Mouse (Mus musculus) brown adipose tissue, adult 24 weeks (tissue): ENCODE results near the gene Dyrk4. TPM values are rescaled to one million over a fixed set of nuclear protein-coding genes. Genes with fewer than 3 reads are reported as not detected.

Experiments used
- H3K27ac ChIP-seq: fragments of 200-500 bp; replicated peaks from 2 replicates; pipeline ENCODE4 v1.5.1; 2012; ENCODE audit warnings: low read depth, mild to moderate bottlenecking, low read length
- H3K4me1 ChIP-seq: fragments of 200-500 bp; 2 replicates; pipeline ENCODE4 v1.6.1; 2012; ENCODE audit warnings: low read length, mixed read lengths; ENCODE audit not compliant: control insufficient read depth, insufficient read depth, insufficient read length
- H3K4me3 ChIP-seq: fragments of 200-500 bp; 2 replicates; pipeline ENCODE4 v1.5.1; 2012; ENCODE audit warnings: low read depth, mild to moderate bottlenecking, low read length, moderate library complexity; ENCODE audit not compliant: insufficient read depth
- polyA plus RNA-seq: library from polyadenylated mRNA; stranded (reverse); fragments of >200 nt; gene quantifications from 2 replicates; pipeline ENCODE4 v1.2.4, GENCODE M21; 2012; ENCODE audit not compliant: missing spikeins, insufficient read depth, insufficient read length

The Dyrk4 gene
- polyA plus RNA-seq, 1 experiment = not detected

DNA sequence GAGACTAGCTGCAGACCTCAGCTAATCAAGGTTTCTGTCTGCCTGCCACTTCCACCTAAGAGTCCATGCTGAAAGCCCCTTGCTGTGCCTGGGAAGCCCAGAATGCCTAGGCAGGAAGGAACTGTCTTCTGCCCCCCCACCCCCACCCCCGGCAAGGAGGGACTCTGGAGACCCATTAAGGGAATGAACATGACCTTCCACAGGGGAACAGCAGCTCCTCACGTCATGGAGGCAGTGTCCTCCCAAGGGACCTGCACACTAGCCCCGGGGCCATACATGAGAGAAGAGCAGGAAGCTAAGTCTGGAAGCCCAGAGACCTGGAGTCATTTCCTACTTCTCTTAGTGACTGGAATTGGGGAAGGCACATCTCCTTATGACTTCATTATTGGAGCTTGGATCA is 13.8 kb downstream of the Dyrk4 start:
- Histone ChIP-seq H3K27ac (peak overlapping the region; percentile 74; the same call in 1 of the 2 replicates), H3K4me1 (no peaks in the 10 kb centered on the region), H3K4me3 (no peak overlapping the region)

DNA sequence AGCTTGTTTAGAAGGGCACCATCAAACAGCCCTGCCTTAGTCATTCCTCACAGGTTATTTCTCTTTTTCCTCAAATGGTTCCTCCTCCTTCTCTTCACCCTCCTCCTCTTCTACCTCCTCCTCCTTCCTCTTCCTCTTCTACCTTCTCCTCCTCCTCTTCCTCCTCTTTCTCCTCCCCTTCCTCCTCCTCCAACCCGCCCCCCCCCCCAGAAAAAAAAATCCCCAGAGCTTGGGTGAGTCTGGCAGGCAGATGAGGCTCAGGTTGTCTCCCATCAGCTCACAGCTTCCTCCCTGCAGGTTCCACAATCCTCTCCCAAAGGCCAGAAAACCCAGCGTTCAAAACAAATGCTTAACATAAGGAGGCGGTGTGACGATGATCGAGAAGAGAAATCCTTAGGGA is 14.3 kb downstream of the Dyrk4 start:
- H3K27ac ChIP-seq = peak overlapping the region; percentile 74
- no peak overlapping the region for H3K4me3 ChIP-seq
- no peaks in the 10 kb centered on the region for H3K4me1 ChIP-seq

DNA sequence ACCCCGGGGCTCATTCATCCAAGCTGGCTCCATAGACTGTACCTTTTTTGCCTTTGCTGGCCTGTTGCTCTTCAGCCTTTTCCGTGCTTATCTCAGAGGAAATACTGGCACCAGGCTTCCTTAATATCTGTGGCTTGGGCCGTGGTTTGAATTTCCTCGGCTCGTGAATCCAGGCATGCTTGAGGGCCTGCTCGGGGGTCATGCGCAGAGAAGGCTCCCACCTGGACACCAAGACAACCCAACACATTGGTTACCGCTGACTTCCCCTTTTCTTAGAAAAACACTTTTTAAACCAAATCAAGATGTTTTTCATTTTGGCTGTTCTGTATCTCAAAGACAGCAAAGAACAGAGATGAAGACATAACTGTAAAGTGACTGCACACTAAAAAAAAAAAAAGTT is 44.5 kb downstream of the Dyrk4 start:
- Histone ChIP-seq H3K4me1 (no peaks in the 10 kb centered on the region), H3K4me3 (no peak overlapping the region), H3K27ac (no peak overlapping the region)

DNA sequence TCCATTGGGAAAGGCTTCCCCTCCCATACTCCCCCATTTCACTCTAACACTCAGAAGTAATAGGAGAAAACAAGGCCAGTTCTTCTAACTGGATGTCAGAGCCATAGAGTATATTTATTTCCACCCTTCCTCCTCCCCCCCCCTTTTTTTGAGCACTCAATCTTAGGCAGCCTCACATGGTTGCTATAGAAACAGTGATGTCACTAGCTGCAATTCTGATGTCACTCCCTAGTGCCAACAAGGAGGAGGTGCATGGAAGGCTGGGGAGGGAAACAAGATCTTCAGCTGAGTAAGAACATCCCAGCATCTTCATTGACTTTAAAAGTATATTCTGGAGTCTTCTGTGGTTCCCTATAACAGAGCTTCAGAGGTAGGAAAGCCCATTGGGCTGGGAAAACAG is 68.8 kb downstream of the Dyrk4 start, which contains the start of gene Akap3:
TSS of gene Akap3 (plus strand) at position 218 of the 400 bp plus-strand sequence.
- H3K4me3 ChIP-seq = no peak within 1 kb of the TSS
- peak within 1 kb of the TSS; percentile 47; the same call in 1 of the 2 replicates for H3K27ac ChIP-seq
- peaks cover 4% of the 10 kb centered on the region; the same call in 1 of the 2 replicates for H3K4me1 ChIP-seq

DNA sequence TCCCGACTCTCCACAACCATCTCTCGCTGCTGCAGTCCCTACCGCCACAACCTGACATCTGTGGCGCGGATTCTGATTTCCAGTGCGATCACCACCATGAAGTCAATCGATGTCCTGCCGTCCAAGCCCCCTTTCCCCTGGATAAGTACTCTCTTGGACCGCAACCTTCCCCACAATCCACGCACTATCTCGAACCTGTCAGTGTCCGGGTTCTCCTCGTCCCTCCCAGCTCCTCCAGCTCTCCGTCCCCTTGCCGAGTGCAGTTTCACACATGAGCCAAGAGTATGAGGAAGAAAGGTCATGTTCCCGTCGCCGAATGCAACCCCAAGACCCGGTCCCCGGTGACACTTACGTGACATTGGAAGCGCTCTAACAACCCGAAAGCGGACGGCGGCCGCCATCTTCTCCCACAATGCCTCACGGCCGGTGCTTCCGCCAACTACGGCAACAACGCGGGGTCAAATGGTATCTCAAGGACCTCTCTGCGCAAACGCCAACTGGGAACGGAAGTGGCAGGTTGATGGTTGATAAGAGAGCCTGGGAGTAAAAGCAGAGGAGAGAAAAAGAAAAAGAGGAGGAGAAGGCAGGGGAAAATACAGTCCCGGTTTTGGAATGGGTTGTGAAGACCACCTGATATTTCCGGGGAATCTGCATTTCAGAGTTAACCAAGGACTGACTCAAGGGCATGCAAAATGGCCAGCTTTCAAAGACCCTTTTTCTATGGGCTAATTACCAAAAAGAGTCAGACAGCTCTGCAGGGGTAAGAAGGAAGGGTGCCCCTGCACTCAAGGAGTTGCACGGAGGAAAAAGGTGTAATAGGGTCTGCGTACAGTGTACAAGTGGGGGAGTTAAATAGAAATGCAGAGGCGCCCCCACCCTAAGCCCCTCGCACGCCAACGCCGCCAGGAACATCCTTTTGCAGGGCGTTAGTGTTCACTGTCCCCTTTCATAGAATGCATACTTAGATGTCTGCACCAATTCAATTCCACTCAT is 72.6 kb downstream of the Dyrk4 start, which contains the start of gene Ndufa9:
TSS of gene Ndufa9 (minus strand) at position 425 of the 993 bp plus-strand sequence.
- H3K4me1 ChIP-seq = peaks cover 6% of the 10 kb centered on the region; the same call in 1 of the 2 replicates
- H3K27ac ChIP-seq = peak within 1 kb of the TSS; percentile 96
- H3K4me3 ChIP-seq = peak within 1 kb of the TSS; percentile 94

DNA sequence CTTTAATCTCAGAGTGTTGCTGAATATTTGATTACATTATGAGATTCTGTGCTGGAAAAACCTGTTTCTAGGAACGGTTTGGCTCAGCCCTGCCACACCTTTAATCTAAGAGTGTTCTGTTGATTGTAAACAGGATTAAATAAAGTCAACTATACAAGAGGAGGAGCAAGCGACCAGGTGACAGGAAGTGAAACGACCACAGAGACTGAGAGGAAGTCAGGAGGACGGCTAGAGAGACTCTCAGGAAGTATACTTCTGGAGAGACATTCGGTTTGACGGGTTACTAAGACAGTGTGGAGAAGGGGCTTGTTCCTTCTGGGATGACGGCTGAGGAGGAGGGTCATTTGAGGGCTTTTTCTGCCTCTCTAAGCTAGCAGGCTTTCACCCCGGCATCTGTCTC is 85.0 kb downstream of the Dyrk4 start:
- H3K27ac ChIP-seq = no peak overlapping the region
- H3K4me1 ChIP-seq = no peaks in the 10 kb centered on the region
- no peak overlapping the region for H3K4me3 ChIP-seq

Other genes starting within 250 kb of the Dyrk4 start
- 0.63 and 0.87 TPM in 2 replicates for gene Kcna6, start 181.2 kb downstream of the Dyrk4 start, polyA plus RNA-seq
- gene Ndufa9, start 72.7 kb downstream of the Dyrk4 start, polyA plus RNA-seq = 523 and 772 TPM in 2 replicates
- gene Akap3, start 68.7 kb downstream of the Dyrk4 start, polyA plus RNA-seq = not detected in 2 replicates
- gene Rad51ap1, start 17.7 kb upstream of the Dyrk4 start, polyA plus RNA-seq = 1.3 TPM in 1 of 2 replicates, not detected in the other
- gene D6Wsu163e, start 18.1 kb upstream of the Dyrk4 start, polyA plus RNA-seq = 15.9 and 23.6 TPM in 2 replicates
- not detected in 2 replicates for gene Fgf6, start 93.7 kb upstream of the Dyrk4 start, polyA plus RNA-seq
- gene Fgf23, start 151.1 kb upstream of the Dyrk4 start, polyA plus RNA-seq = not detected in 2 replicates
- 12.9 and 14.6 TPM in 2 replicates for gene Tigar, start 187.7 kb upstream of the Dyrk4 start, polyA plus RNA-seq
- 12.2 and 44.0 TPM in 2 replicates for gene Ccnd2, start 230.4 kb upstream of the Dyrk4 start, polyA plus RNA-seq